Mouse (Mus musculus): ENCODE measurements around the gene Bcl2l12. TPM values are rescaled to one million over a fixed set of nuclear protein-coding genes. Genes with fewer than 3 reads are reported as not detected.
A peak's percentile ranks its signal among the peaks of the same experiment; 100 is the strongest.

The Bcl2l12 gene
- total RNA-seq, 1 experiment from 2014 or later = 24.4 TPM

DNA sequence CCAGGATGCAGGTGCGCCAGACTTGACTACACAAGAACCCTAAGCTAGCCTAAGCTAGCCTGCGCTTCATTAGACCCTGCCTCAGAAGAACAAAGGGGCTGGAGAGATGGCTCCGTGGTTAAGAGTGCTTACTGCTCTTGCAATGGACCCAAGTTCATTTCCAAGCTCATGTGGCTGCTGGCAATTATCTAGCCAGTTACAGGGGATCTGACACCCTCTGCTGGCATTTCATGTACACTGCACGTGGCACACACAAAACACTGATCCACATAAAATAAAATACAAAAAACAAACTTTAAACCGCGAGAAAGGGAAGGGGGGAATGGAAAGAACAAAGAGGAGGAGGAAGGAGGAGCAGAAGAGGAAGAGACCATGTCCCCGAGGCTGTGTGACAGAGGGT lies 40.3 kb downstream of the Bcl2l12 start:
- no peak for DNase-seq

DNA sequence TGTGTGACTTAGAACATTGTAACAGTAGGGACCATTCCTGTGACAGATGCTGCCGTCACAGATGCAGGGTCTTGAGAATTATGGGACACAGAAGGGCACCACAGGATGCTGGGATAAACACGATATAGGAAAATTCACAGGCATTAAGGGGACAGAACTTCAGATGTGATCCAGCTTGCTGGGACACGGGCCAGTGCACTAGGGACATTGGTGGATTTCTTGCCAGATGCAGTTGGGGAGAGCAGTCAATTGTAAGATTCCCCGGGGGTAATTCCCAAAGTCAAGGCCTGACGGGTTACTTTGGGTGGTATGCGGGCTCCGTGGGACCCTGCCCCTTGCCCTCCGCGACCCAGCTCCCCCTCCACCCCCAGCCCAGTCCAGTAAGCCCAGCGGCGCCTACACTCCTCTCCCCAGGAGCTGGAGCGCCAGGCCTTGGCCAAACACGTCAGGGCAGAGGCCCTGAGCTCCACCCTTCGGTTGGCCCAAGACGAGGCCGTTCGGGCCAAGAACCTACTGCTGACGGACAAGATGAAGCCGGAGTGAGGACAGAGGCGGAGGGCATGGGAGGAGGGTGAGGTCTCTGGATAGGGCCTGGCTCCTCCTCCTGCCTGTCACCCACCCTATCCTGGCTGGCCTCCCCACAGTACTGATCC lies 41.2 kb downstream of the Bcl2l12 start:
- no peak for DNase-seq

DNA sequence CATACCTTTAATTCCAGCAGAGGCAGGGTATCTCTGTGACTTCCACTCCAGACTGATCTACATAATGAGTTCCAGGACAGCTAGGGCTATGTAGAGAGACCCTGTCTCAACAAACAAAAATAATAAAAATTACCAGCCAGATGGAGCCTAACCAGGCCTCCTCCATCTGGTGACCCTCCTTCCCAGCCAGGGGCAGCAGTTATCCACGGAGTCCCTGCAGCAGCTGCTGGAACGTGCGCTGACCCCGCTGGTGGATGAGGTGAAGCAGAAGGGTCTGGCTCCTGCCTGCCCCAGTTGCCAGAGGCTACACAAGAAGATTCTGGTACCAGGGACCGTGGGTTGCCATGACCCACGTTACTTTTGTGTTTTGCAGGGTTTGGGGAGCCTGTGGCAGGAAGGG lies 42.2 kb downstream of the Bcl2l12 start:
- DNase-seq = no peak

DNA sequence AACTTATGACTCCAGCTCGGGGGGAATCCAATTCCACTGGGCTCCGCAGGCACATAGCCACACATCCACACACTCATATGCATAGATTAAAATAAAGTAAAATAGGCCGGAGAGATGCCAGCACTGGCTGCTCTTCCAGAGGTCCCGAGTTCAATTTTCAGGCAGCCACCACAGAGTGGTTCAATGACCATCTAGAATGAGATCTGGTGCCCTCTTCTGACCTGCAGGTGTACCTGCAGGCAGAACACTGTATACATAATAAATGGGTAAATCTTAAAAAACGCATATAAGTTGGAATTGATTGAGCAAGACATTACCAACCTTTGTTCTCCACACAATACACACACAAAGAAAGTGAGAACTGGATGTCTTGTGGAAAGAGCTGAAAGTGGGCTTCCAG lies 42.9 kb downstream of the Bcl2l12 start:
- no peak for DNase-seq

DNA sequence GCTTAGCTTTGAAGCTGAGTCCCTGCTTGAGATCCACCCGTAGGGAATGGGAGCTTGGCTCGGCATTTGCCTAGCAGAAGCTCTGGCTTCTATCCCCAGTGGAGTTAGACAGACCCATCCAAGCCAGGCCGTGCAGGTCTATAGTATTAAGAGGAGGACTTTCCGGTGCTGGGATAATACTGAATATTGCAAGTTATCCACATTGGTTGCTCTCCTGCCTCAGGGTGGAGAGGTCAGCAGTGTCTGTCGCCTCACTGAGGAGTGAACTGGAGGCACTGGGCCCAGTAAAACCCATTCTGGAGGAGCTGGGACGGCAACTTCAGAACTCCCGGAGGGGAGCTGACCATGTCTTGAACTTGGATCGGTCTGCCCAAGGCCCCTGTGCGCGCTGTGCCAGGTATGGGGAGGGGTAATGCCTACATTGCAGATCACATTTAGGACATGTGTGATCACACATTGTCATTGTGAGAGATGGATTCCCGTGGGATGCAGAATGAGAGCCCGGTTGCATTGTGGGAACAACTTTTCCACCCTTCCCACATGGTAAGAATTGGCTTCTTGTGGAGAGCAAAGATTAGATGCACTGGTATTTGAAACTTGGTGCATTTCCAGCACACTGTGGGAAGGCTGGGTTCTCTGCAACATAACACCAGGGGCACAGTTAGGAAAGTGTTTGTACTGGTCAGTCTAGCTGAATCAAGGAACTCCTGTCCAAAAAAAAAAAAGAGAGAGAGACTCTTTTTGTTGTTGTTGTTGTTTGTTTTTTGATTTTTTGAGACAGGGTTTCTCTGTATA lies 44.2 kb downstream of the Bcl2l12 start:
- DNase-seq = no peak

DNA sequence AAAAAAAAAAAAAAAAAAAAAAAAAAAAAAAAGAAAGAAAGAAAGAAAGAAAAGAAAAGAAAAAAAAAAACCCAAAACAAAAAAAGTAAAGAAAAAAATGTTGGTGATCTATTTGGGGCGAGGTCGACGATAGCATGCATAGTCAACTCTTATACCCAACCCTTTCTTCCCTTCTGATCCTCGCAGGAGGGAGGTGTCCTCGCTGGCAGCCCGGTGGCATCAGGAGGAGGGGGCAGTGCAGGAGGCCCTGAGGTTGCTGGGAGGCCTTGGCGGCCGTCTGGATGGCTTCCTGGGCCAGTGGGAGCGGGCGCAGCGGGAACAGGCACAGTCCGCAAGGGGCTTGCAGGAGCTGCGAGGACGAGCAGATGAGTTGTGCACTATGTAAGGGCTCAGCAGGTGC lies 45.0 kb downstream of the Bcl2l12 start:
- no peak for DNase-seq

DNA sequence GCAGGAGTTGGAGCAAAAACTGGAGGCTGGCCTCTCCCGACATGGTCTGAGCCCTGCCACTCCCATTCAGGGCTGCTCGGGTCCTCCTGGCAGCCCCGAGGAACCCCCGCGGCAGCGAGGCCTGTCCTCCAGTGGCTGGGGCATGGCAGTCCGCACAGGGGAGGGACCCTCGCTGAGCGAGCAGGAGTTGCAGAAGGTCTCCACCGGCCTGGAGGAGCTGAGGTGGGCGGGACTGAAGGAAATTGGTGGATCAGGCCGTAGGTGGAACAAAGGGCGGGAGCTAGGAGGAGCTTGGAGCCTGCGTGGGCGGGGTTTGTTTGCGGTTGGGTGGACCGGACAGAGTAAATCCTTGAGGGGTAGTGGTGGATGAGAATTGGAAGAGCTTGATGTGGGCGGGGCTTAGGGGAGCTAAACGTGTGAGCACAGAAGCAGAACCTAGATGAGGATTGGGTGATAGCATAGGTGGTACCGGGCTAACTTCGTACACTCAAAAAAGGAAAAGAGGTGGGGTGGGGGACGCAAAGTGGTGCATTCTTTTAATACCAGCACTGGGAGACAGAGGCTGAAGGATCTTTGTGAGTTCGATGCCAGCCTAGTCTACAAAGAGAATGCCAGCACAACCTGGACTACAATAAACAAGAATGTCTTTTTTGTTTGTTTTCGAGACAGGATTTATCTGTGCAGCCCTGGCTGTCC lies 45.8 kb downstream of the Bcl2l12 start:
- DNase-seq = peak; percentile 91

DNA sequence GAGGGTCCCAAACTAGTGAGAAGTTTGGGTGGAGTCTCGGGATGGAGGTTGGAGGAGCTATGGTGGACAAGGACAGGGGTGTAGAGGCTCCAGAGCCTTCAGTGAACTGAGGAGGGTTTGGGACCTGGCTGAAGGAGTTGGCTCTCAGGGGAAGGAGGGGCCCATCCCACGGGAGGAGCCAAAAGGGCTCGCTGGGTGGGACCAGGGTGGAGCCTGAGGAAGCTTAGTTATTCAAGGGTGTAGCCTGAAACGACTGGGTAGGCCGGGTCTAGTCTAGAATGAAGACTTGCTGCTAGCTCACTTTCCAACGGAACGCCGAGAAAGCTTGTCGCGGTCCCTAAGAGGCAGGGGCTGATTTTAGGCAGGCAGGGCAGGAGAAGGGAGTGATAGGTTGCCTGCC lies 46.6 kb downstream of the Bcl2l12 start:
- peak; percentile 82 for DNase-seq

DNA sequence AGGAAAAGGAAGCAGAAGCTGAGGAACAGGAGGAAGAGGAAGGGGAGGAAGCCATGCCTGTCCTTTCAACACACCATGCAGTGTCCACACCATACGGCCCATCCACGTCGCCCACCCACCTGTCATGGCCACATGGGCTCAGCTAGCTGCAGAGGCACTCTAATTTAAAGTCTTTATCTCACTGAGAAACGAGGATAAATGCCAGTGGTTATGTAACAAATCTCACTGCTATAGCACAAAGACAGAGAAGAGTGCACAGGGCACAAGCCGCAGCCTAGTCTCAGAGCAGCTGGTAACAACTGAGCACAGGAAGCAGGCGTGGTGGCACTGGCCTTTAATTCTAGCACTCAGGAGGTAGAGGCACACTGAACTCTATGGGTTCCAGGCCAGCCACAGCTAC lies 48.6 kb downstream of the Bcl2l12 start:
- DNase-seq = no peak

DNA sequence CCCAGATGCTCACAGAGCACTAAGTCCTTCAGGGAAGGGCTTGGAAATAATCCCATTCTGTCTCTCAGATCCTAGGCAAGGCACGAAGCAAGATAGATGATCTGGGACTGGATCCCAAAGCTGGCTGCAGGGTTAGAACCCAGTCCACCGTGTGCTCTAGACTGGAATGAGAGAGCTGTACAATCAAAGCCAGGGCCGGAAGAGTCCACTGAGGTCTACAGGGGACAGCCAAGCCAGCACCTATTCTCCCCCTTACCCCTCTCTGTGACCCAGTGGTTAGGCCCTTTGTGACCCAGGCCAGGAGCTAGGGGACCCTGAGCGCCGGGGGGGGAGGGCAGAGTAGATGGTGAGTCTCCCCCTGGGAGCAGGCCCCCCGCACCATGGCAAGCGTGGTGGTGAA lies 55.6 kb downstream of the Bcl2l12 start, which contains the start of gene Tsks:
TSS of gene Tsks (plus strand) at position 301 of the 400 bp plus-strand sequence.
- no peak for DNase-seq

Small RNA genes lying within 50 kb of the gene (microRNA-seq; reads per million reads assigned to microRNA genes)
- gene Mir7054 = 0 reads per million in 2 experiments

Other genes with a start within 250 kb of the Bcl2l12 start
- 0.71 and 0.88 TPM in 2 replicates for gene Zfp473, start 247.7 kb downstream of the Bcl2l12 start, total RNA-seq (2021)
- 40.5 and 44.4 TPM in 2 replicates for gene Nup62, start 182.6 kb downstream of the Bcl2l12 start, total RNA-seq (2021)
- 2.8 and 3.4 TPM in 2 replicates for gene Il4i1, start 182.3 kb downstream of the Bcl2l12 start, total RNA-seq (2021)
- gene Atf5, start 182.1 kb downstream of the Bcl2l12 start, total RNA-seq (2021) = 108 and 165 TPM in 2 replicates
- gene Akt1s1, start 149.7 kb downstream of the Bcl2l12 start, total RNA-seq (2021) = 116 and 138 TPM in 2 replicates
- gene Tbc1d17, start 149.6 kb downstream of the Bcl2l12 start, total RNA-seq (2021) = 62.1 and 88.5 TPM in 2 replicates
- gene Pnkp, start 141.6 kb downstream of the Bcl2l12 start, total RNA-seq (2021) = 53.2 and 55.8 TPM in 2 replicates
- 309 and 326 TPM in 2 replicates for gene Ptov1, start 128.9 kb downstream of the Bcl2l12 start, total RNA-seq (2021)
- 93.7 and 103 TPM in 2 replicates for gene Med25, start 106.0 kb downstream of the Bcl2l12 start, total RNA-seq (2021)
- gene Fuz, start 102.6 kb downstream of the Bcl2l12 start, total RNA-seq (2021) = 37.4 and 37.8 TPM in 2 replicates
- gene Ap2a1, start 69.2 kb downstream of the Bcl2l12 start, total RNA-seq (2021) = 83.7 and 115 TPM in 2 replicates
- not detected in 2 replicates for gene Tsks, start 55.5 kb downstream of the Bcl2l12 start, total RNA-seq (2021)
- 13.3 and 16.5 TPM in 2 replicates for gene Cpt1c, start 23.9 kb downstream of the Bcl2l12 start, total RNA-seq (2021)
- 177 and 221 TPM in 2 replicates for gene Prmt1, start 12.1 kb downstream of the Bcl2l12 start, total RNA-seq (2021)
- 138 and 151 TPM in 2 replicates for gene Irf3, start 1.1 kb downstream of the Bcl2l12 start, total RNA-seq (2021)
- 86.4 and 99.4 TPM in 2 replicates for gene Scaf1, start 17.7 kb upstream of the Bcl2l12 start, total RNA-seq (2021)
- gene Rras, start 19.2 kb upstream of the Bcl2l12 start, total RNA-seq (2021) = 94.0 and 102 TPM in 2 replicates
- gene Prr12, start 54.2 kb upstream of the Bcl2l12 start, total RNA-seq (2021) = 71.1 and 78.5 TPM in 2 replicates
- 46.5 and 67.2 TPM in 2 replicates for gene Nosip, start 63.7 kb upstream of the Bcl2l12 start, total RNA-seq (2021)
- gene Prrg2, start 64.0 kb upstream of the Bcl2l12 start, total RNA-seq (2021) = 19.2 and 21.4 TPM in 2 replicates
- gene Rcn3, start 93.5 kb upstream of the Bcl2l12 start, total RNA-seq (2021) = 27.7 and 33.5 TPM in 2 replicates
- 88.4 and 96.1 TPM in 2 replicates for gene Fcgrt, start 105.1 kb upstream of the Bcl2l12 start, total RNA-seq (2021)
- 1,211 and 1,259 TPM in 2 replicates for gene Rps11, start 125.7 kb upstream of the Bcl2l12 start, total RNA-seq (2021)
- 1,469 and 1,540 TPM in 2 replicates for gene Rpl13a, start 130.0 kb upstream of the Bcl2l12 start, total RNA-seq (2021)
- not detected in 2 replicates for gene Gm45713, start 137.5 kb upstream of the Bcl2l12 start, total RNA-seq (2021)
- gene Flt3l, start 137.7 kb upstream of the Bcl2l12 start, total RNA-seq (2021) = 29.1 and 32.1 TPM in 2 replicates
- gene Pih1d1, start 155.6 kb upstream of the Bcl2l12 start, total RNA-seq (2021) = 61.7 and 74.3 TPM in 2 replicates
- 79.2 and 106 TPM in 2 replicates for gene Aldh16a1, start 155.9 kb upstream of the Bcl2l12 start, total RNA-seq (2021)
- 0.15 and 0.33 TPM in 2 replicates for gene Slc17a7, start 165.2 kb upstream of the Bcl2l12 start, total RNA-seq (2021)
- gene Gfy, start 180.9 kb upstream of the Bcl2l12 start, total RNA-seq (2021) = not detected in 2 replicates
- gene Pth2, start 182.3 kb upstream of the Bcl2l12 start, total RNA-seq (2021) = not detected in 2 replicates
- gene Ccdc155, start 206.2 kb upstream of the Bcl2l12 start, total RNA-seq (2021) = 0.12 TPM in 1 of 2 replicates, not detected in the other
- gene Dkkl1, start 213.4 kb upstream of the Bcl2l12 start, total RNA-seq (2021) = not detected in 2 replicates
- 15.0 and 15.3 TPM in 2 replicates for gene Tead2, start 217.0 kb upstream of the Bcl2l12 start, total RNA-seq (2021)
- gene Cd37, start 240.4 kb upstream of the Bcl2l12 start, total RNA-seq (2021) = 2.7 TPM in 2 replicates
- not detected in 2 replicates for gene Slc6a16, start 242.4 kb upstream of the Bcl2l12 start, total RNA-seq (2021)

All from adrenal gland, postnatal 25 days (tissue).